Mouse (Mus musculus): ENCODE measurements at regions not wholly inside any gene's neighbourhood (a gene's known extent, or its start where the extent isn't known, plus 50 kb on each side); places are given as distances from the start of the nearest gene placed in this dataset.

- TF ChIP-seq CTCF (IDR thresholded peaks at IDR 0.05; ENCODE audit: borderline replicate concordance, insufficient read depth, low read depth, low read length) (no peak), POLR2A (IDR thresholded peaks at IDR 0.05; ENCODE audit: borderline replicate concordance, insufficient read depth, low read length) (no peak)
Observed at GRCm38 (mm10) chr8:44817532-44818157, 117.6 kb upstream of the Fat1 start.
